Mouse (Mus musculus) erythroid progenitor cell, adult 5-6 weeks (primary cell): ENCODE data around the gene Fstl1. TPM values are rescaled to one million over a fixed set of nuclear protein-coding genes. Genes with fewer than 3 reads are reported as not detected.

Experiments used
- ATAC-seq: replicated peaks from 2 replicates; pipeline ENCODE4 v1.8.0; 2016; ENCODE audit warnings: moderate number of reproducible peaks, mild to moderate bottlenecking, moderate TSS enrichment, inconsistent platforms; ENCODE audit not compliant: poor library complexity, low FRiP score, severe bottlenecking
- total RNA-seq, 2 experiments: library from RNA; stranded (forward) in 1 of 2; stranded (reverse) in 1 of 2; fragments of 150-400 nt in 1 of 2; fragments of 186-747, 209-891 nt in 1 of 2; gene quantifications; 2 replicates each; pipeline versions ENCODE4 v1.2.3 to v1.2.4; 2015 to 2017; ENCODE audit warnings: low replicate concordance in 2 of 2

Fstl1 gene
- total RNA-seq (2015; ENCODE audit: low replicate concordance) (1.1 and 2.1 TPM in 2 replicates), total RNA-seq (2017; ENCODE audit: low replicate concordance) (0.51 and 1.6 TPM in 2 replicates)

DNA sequence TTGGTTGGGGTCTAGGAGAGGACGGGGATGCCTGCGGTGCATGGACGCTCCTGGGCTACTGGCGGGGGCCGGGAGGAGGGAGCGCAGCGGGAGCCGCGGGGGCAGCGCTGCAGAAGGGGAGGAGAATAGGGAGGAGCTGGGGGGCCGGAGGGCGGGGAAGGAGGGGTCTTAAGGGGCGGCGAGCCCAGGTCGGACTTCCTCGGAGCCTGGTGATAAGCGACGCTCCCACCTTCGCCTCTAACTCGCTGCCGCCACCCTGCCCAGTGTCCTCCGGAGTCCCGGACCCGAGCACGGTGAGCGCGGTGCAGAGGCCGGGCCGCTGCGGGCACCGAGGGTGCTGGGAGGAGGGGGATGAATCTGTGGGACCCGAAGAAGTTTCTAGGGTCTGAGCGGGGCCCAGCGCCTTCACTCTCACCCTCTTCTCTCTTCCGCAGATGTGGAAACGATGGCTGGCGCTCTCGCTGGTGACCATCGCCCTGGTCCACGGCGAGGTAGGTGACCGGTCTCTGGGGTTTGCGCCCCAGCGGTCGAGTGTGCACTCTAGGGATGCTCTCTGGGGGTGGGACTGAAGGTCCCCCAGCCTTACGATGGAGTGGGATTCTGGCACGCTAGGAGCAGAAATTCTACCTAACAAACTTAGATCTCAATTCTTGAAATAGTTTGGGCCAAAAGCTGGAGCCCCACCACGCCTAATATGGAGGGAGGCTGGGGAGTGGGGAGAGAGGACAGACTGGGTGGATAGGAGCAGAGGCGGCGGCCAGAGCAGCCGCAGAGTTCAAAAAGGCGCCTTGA lies at the start of gene Fstl1:
Gene Fstl1 (plus strand): TSS at position 14 of the 792 bp plus-strand sequence.
- no peak for ATAC-seq

DNA sequence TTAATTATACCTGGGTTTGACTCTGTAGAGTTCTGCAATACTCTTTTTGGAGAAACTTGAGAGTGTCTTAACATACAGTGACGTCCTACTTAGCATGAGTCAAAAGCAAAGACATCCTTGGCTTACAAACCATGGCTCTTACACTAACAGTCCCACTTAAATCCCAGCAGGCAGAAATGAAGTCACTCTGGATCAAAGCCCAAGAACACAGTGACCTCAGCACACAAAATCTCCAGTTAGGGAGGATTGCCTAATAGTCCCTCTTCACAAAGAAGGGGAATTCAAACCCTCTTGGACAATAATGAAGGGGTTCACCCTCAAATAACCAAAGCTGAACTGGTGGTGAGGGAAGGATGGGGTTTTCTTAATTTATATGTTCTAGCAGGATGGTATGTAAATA lies 48.0 kb upstream of the Fstl1 start:
- no peak for ATAC-seq

DNA sequence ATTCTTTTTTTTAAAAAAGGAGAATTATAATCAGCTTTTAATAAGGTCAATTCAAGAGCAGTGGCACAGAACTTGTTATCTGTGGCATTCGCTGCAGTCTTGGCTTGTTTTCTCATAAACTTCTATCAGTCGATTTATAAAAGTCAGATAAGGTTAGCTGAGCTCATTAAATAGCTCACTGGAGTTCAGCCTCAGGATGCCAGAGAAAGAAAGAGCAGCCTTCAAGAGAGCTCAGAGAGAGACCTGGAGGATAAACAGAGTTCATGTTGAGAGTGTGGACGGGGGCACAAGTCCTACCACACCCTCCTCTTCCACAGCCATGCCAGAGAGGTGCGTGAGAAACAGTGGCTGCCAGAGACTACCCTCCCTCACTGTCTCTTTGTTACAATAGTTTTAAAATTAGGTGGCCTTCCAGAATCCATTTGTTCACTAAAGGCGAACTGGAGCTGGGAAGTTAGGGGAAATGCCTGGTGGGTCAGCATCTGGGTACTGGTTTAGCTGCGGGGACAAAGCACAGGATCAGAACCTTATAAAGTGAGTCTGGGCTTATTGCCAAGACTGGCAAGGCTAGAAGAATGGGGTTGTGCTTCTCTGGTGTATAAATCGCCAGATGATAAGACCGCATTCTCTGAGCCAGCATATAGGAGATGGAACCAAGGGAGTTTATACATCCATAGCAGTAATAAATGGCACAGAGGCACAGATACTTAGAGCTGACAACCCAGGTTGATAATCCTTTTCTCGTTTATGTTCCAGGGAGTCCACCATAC lies 47.1 kb upstream of the Fstl1 start:
- ATAC-seq: no peak

DNA sequence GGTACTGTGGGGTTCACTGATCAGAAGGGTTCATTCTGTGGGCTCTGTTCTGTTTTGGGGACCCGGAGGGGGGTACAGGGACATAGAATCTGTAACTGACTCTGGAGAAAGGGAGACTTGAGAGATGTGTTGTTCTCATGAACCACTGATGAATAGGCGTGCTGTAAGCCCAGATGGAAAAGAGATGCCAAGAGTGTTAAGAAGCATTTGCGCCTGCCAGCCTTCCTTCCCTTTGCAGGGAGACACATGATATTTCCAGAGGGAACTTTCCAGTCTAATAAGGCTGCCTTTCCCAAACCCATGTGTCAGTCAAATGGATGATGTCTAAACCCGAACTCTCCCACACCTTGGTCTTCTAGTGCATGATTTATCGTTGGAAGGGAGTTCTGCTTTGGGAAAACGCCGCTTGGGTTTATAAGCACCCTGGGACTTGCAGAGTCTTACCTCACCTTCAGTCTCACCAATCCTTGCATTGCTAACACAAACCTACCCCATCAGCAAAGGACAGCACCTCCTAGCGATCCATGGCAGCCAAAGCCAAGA lies 46.3 kb upstream of the Fstl1 start:
- no peak for ATAC-seq

DNA sequence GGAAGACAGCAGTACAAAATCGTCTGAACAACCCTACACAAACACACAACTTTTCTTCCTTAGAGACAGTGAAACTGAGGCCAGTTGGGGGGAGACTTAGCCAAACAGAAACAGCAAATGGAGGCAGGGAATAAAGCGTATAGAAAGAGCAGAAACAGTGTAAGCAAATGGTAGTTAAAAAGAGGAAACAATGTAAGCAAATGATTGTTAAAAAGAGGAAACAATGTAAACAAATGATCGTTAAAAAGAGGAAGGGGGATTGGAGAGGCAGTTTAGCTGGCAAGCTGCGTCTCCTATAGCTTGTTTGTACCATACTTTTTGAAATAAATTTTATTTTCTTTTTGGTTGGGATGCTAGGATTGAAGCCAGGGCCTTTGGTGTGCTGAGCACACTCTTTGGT lies 45.2 kb upstream of the Fstl1 start:
- ATAC-seq: no peak

DNA sequence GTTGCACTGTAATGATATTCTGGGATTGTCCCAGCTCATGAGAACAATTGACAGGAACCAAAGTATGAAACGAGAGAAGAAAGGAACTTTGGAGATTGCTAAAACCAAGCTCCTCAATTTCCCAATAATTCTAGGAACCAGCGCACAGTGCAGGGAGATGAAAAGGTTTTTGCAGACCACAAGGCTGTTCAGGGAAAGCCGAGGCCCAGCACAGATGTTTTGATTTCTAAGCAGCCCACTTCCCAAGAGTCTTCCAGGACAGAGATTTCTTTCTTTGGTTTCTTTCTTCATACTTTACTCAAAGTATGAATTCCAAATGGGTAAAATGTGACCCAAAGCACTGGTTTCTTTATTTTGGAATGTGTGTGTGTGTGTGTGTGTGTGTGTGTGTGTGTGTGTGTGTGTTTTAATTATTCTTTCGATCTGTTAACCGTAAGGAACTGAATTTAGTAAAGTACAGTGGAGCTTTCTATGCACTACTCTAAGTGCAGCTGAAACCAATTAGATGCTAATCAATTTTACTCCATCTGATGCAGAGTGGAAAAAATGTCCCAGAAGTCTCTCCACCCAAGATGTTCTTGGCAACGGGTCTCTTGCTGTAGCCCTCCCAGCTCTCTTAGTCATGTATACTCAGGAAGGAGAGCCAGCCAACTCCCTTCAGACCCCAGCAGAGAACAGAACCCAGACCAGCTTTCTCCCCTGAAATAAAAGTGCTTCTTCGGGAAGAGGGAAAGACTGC lies 44.5 kb upstream of the Fstl1 start:
- no peak for ATAC-seq

DNA sequence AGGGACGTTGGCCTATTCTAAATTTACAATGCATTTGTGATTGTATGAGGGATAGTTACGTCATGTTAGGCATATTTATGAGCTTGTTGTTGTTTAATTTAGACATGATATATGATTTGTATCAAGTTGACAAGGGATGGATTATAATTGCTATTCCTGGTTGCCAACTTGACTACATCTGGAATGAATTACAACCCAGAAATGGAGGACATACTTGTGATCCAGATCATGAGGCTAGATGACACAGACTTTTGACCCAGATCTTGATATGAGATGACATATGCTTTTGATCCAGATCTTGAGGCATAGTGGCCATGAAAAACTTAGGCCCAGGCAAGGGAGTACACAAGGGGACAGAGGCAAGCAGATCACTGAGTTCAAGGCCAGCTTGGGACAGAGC lies 36.6 kb upstream of the Fstl1 start:
- no peak for ATAC-seq

DNA sequence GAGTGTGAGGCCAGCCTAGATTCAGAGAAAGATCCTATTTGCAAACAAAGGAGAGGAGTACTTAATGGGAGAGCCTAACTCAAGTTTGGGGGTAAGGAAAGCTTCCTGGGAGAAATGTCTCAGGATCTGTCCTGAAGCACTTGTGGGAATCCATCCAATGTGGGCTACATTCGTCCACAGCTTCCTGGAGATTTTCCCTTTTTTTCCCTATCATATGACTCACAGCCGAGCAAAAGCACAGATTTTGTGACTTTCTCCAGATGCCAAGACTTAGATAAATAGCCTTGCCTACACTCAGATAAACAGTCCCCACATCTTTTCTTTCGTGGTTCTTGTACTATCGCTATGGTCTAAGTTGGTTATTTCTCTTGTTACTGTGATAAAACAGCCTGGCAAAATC lies 34.4 kb upstream of the Fstl1 start:
- ATAC-seq: no peak

DNA sequence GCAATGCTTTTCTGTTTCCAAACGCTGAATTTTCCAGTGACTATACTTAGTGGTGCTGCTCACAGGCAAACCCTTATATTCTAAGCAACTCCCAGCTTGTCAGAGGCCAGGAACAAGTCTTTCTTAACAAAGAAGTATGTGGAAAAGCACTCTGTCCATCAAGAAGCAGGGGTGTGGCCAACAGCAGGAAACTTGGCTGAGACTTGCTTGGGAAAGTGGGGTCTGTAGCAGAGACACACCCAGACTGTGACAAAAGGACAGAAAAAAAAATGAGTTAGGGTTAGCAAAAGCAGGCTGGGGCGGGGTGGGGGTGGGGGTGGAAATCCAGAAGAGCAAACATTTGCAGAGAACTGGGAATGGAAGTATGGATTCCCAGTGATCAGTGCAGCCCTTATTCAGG lies 23.8 kb upstream of the Fstl1 start:
- no peak for ATAC-seq

DNA sequence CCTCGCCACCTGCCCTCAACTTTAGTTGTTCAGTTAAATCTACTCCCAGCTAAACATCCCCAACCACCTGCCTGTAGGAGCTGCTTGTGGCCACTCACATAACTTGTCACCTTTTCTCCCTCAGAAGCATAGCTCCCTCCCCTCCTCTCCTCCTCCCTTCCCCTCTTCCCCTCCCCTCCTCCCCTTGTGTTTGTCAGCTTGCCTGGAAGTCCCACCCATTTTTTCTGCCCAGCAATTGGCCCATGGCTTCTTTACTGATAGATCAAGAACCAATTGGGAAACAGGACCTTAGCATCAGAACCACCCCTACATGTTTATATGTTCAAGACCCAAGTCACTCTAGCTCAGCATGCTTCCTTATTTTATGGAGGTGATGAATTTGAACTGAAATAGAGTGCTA lies 22.9 kb upstream of the Fstl1 start:
- ATAC-seq: no peak

DNA sequence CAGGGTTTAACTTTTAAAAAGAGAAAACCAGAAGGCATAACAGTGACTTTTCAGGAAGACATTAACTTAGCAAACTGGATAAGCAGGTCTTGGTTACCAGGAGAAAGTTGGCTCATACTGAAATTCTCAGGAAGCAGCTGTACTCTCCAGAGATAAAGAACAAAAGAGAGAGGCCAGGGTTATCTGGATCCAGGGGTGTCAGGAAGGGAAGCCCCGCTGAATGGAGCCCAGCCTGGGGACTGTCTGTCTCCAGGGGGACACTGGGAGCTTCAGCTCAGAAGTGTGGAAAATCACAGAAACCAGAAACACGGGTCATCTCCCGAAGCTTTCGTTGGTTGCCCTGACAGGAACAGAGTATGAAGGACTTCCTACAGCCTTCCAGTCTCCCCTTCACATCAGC lies 22.2 kb upstream of the Fstl1 start:
- no peak for ATAC-seq

DNA sequence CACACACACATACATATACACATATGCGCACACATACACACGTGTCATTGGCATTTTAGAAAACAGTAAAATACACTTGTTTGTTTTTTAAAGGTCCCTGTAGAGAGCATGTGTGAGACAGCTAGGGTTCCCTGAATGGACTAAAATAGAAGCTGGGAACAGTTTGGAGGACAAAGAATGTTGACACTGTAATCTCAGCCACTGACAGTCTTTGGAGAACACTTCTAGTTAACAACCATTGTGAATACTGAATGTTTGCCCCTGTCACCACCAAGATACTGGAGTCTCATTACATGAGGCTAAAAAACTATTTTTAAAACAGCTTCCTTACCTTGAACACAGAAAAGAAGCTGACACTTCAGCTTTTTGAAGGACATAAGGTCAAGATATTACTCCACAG lies 19.4 kb upstream of the Fstl1 start:
- no peak for ATAC-seq

DNA sequence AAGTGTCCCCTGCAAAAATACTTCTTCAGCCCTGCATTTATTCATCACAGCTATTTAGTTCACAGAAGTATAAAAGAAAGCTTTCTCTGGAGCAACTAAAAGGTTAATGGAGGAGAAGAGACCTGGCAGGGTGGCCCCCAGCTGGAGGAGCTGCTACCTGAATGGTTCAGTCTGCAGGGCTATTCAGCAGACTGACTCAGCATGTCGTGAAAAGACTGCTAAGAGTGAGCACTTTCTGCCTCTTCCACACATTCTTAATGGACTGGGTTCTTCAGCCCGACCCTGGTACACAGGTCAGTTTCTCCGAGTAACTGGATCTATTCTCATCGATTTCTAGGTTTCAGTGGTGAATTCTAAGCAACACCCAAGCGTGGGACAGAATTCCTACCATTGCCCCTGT lies 12.9 kb upstream of the Fstl1 start:
- no peak for ATAC-seq

DNA sequence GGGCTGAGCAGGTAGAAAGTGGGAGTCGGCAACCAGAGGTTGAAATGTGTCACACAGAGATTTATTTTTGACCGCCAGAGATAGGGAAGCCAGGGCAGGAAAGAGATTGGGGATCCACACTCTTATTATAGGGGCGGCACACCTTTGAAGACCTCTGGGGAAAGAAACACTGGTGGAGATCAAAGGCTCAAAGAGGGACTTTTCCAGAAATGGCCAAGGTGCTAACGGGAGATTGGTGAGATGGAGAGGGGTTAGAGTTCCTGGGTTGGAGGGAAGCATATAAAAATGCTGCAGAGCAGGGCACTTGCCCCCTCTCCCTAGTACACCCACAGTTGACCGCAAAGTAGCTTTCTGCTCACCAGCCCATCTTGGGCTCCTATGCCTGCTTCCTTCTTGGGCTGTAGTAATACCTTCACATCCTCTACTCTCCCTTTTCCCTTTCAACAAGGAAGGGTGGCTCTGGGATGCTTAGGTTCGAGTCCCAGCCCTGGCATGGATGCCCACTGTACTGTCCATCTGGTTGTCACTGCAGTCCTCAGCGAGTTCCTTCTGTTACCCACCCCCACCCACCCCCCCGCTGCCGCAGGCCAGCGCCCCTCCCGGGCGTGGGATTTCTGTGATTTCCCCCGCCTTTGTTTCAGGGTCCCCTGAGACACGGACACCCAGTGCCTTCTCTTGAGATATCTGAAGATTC lies 360 bp upstream of the Fstl1 start:
- ATAC-seq: no peak

DNA sequence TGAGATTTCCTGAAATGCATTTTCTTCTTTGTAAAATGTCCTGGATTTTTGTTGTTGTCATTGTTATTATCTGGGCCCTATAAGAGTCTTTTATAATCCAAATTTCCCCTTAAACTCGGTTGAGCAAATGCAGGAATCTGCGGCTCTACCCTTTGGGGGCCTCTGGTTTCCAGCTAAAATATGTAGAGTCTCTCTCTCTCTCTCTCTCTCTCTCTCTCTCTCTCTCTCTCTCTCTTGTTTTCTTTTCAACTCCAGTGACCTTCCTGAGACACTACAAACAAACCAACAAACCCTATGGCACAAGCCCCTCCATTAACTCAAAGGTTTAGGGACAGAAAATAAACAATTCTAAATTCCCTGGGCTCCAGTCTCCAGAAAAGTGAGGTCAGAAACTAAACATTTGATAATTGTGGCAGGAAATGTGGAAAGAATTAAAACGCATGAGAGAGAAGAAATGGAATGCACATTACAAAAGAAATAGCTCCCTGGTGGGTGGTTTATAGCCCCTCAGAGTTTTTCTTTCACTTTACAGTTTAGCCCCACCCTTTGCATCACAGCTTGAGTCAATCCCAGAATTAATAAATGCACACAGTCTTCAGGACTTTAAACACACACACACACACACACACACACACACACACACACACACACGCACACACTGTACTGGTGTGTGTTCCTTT lies 1.3 kb downstream of the Fstl1 start:
- no peak for ATAC-seq

DNA sequence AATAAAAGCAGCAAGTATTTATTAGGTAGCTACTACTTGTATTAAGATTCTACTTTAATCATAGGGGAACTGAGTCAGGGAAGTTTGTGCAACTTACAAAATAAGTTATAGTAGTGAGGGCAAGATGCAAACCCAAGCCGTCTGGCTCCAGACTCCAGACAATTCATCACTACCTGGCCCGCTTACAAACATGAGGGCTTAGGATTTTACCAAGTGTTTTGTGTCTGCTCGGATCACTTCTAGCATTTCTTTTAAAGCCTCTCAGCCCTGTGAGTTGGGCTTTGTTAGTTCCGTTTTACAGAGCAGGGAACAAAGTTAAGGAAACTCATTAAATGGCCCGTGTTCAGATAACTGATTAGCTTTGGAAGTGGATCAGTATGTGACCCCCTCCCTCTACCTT lies 1.9 kb downstream of the Fstl1 start:
- no peak for ATAC-seq

DNA sequence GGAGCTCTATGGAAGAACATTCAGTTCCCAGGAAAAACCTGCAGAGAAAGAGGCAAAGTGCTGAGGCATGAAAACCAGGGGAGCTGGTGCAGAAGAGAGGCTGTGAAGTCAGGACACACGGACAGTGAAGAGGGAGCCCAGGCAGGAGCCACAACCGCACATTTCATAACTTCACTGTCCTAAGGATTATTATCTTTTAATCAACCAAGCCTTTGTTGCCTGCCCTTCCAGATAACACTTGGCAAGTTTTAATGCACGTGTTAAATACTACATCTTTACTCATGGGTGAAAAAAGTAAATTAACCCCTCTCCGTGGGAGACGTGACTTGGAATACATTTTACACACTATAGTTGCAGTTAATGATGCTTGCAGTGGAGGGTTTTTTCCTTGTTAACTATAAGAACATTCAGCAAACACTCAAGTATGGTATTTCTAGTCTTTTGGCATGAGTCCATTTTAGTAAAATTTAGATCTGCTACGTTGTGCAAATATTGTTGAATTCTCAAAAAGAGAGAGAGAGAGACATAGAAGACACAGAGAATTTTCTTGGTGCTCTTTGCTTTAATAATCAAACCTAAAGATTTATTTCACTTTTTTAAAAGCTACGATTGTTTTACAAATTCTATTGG lies 3.1 kb downstream of the Fstl1 start:
- no peak for ATAC-seq

DNA sequence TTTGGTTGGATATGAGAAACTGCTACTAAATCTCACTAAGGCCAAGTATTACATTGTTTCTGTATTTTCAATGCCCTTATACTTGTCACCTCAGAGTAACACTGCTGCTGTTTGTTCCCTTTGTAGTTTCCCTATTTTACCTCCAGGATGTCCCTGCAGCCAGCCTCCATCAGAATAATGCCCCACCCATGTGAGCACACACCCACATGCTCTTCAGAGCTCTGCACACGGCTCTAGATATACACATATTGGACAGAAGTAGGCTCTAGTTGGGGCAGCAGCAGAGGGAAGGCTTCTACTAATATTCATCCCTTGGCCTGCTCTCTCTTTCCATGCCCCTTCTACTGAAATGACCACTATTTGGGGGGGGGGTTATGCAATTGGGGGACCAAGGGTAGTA lies 3.7 kb downstream of the Fstl1 start:
- no peak for ATAC-seq

DNA sequence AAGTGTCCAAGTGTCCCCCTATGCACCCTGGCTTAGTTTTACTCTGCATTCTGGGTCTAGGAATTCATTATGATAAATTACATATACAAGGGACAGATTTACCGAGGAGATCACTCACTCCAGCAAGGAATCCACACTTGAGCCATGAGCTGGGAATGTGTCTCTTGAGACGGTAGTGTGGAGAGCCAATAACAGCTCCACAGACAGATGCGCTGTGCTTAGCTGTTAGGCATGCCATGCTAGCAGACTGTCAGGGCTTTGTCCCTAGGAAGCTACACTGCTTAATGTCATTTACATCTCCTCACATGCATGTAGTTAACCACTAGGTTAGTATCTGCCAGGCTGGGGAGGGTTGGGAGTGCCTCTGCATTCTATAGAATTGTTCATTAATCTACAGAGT lies 4.2 kb downstream of the Fstl1 start:
- ATAC-seq: no peak
